Mouse (Mus musculus) cerebellum, adult 11 months (tissue): Measurements from ENCODE around the gene Dock10.
"Not testable (repeated sequence)": the region's sequence is repeated elsewhere in the genome, so short reads cannot be mapped to it uniquely, and the experiment has no call there.

Source experiments
- DNase-seq: peaks from one replicate; pipeline ENCODE4 v3.0.0; 2022

The Dock10 gene

DNA sequence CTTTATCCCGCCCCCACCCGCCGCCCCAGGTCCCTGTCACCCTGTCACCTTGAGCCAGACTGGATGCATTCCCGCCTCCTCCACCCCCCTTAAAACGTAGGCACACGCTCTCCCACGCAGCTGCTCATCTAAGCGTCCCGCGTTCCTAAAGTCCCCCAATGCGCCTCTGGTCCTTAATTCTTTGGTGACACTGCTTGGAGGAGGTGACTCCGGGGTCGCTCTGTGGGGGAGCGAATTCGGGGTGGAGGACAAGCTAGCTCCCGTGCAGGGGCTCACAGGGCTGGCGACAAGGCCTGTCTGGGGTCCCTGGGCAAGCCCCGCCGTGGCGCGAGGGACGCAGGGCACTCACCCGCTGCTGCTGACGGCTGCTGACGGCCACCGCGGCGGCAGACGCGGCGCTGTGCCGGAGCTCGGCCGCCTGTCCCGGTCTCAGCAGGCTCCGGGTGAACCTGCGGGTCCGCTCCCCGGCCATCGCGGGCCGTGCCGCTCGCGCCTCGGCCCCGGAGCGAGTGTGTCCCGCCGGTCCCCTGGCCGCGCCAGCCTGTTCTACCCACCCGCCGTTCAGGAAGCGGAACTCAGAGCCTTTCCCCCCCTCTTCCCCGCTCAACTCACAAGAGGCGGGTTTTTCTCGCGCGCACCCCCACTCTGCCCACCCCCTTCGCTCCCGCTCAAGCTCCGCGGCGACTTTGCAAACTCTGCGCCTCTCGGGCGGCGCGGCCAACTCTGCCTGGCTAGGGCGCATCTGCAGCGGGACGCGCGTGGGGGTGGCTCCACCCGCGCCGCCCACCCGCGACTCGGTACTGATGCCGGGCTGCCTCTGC lies at the start of gene Dock10:
Dock10 (minus strand) TSS at position 551 of the 821 bp plus-strand sequence.
- peak; percentile 2 for DNase-seq

DNA sequence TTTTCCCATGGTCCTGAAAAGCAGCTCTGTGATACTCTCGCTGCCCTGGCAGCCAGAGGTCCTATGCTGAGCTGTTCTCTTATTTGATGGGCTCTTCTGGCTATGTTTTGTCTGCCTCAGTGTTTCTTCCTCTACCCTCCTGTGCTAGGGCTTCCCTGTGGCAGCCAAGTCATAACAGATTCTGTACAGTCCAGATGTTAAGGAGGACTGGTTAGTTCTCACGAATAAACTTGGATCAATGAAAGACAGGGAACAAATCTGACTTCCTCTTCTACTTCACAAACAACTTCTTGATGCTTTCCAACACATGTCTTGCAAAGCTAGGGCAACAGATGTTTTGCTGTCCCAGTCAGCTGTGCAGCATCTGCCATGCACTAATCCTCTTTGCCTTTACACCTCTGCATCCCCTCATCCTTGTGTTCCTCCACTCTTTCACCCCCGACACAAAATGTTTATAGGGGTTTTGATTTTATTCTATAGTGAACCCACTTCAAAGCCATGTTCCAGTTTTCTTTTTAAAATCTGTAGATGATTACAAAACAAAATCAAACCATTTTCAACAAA lies 48.6 kb upstream of the Dock10 start:
- DNase-seq, result no peak

DNA sequence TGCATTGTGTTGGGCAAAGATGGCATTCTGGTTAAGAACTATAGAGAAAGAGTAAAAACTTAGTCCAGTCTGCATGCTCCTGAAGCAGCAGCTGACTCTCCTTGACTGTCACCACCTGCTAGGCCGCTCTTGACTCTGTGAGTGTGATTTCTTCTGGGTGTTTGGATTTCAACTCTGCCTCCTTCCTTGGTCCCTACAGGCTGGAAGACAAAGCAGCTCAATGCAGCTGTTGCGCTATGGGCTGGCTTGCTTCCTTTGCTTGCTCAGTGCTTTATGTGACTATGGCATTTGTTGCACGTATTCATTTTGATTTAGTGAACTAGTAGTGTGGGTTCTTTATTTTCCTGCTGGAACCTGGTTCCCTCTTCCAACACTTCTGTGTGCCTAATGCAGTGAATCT lies 43.7 kb upstream of the Dock10 start:
- DNase-seq, result no peak

DNA sequence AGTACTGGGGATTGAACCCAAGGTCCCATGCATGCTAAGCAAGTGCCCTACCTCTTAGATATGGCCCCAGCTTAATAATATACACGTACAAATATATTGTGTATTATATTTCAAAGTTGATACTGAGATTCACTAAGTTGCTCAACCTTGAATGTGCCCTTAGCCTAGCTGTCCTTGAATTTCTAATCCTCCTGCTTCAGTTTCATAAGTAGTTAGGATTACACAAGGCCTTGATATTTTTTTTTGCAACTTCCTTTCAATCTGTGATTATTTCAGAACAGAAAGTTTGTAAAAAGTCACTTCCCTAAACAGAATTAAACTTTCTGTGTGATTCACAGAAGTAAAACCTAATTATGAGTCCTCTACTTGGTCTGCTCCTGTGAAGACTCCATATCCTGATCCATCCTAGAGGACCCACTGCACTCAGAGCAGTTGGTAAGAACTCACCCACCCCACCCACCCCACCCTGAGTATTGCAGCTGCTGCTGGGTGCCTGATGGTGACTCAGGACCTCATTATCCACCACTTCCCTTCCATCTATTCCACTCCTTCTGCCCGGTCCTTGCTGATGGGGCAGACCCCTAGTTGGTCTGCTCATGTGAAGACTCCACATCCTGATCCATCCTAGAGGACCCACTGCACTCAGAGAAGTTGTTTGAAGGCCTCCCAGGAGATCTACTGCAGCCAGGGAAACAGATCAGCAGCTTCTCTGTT lies 26.9 kb upstream of the Dock10 start:
- no peak for DNase-seq

DNA sequence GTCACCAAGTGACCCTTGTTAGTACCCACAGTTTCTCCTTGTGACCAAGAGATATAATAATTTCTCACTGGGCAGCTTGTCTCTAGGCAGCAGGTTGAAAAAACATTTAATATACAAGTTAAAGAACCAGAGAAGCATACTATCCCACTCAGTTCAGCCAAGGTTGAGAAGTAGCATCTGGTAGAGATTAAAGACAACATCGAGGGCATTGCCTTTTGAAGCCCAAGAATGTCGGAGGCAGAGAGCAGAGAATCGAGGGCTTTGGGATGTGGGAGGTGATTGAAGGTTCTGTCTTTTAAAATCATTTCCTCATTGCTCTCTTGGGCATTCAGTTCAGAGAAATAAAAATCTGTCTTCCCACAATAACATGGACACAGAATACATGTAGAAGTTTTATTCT lies 25.8 kb upstream of the Dock10 start:
- DNase-seq, result no peak

DNA sequence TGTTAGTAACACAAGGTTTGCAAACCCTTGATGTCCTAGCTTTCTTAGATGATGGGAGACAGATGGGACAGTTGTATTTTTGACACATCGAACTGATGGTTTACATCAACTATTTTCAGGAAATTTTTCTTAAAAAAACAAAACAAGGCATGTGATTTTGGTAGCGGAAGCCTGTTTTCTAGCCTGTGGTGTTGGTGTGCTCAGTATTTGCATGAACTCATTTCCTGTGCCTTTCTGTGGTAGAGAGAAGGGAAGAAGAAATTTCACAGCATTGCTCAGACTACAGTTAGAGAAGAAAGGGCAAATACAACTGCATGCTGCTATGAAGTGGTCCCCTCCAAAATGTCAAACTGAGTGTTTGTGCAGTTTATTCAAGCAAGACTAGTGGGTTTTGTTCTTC lies 7.2 kb upstream of the Dock10 start:
- no peak for DNase-seq

DNA sequence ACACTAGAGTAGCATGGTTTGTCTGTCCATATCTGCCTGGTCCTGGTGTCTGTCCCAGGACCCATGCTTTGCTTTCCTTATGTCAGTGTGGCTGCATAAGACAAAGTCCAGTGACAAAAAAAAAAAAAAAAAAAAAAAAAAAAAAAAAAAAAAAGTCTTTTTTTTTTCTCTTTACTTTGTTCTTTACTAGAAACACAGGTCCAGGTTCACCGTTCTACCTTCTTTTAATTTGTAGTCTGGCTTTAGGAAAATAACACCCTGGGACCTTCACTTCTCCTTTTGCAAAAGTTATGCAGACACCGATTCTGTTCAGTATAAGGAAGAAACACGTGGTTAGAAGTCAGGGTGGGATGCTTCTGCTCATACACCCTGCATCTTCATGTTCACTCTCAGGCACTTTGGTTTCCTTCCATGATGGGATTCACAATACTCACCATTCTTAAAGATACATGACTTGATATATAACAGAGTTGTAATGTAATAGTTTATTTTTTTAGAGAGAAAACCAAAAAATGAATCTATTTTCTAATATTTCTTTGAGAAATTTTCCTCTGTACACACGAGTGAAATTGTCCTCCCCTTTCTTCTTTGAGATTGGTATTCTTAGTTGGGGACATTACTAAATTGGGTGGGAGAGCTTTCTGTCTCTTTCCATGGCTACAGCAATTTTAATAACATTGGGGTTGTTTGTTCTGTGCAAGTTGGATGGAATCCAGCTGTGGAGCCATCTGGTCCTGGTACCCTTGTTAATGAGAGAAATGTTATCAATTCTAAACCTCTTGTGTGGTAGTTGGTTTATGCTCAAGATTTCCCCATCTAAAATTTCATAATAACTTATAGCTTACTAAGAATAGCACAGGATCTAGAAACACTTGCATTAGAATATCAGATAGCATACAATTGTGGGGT lies 5.0 kb upstream of the Dock10 start:
- no peak for DNase-seq

DNA sequence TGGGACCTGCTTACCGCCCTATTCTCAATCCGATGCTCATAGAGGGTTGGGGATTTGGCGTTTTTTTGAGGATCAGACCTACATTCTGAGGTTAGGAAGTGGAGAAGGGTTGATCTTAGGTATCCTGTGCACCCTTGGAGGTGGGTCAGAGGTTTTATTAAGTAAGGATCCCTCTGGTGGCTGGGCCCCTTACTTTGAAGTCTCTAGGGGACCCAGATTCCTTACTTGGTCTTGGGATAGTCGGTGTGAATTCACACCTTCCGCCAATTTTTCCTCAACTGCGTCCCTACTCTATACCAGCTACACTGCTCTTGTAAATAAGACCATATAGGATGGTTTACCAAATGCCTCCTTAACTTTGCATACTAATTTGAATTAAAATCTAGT lies 464 bp upstream of the Dock10 start:
- DNase-seq, result no peak

DNA sequence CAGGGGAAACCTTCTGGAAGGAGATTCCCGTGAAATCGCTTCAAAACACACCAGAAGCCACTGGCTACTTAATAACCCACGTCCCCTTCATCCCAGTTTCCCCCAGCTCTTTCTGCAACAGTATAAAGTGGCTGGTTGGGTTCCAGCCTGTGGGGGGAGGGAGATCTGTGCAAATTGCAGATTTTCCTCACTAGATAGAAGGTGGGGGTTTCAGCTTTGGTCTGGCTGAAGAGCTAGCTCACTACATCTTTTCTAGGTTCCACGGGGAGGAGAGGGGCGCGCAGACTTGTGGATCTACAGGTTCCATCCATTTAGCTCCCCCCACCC lies 714 bp downstream of the Dock10 start:
- DNase-seq, result no peak

DNA sequence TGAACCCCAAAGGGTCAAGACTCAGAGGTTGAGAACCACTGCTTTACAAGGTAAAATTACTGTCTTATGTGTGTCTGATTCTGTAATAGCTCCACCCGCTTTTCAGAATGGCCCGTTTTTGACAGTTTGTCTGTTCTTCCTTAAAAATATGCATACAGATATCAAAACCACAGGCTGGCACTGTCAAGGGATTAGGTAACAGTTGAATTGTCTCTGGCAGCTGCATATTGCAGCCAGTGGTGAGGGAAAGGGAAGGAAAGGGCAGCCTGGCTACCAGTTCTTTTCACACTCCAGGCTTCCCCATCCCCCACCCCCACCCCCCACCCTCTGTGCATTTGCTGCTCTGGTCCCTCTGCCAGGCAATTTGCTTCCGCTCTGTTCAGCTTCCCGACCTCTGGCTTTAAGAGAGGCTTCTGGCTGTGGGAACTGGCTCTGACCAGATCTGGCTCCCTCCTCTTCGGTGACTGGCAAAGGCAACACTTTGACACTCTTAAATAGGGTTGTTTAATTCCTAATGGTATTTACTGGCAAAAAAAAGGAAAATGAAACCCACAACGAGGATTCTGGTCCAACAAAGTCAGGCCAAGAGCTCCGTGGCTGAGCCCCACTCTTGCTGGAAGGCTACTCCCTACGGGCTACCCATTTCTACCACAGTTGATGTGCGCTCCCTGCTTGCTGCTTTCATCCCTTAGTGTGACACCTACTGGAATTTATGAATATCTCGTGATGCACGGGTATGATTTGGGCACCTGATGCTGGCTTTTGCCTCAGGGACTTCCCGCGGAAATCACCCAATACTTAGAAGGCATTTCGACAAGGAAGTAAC lies 1.3 kb downstream of the Dock10 start:
- no peak for DNase-seq

DNA sequence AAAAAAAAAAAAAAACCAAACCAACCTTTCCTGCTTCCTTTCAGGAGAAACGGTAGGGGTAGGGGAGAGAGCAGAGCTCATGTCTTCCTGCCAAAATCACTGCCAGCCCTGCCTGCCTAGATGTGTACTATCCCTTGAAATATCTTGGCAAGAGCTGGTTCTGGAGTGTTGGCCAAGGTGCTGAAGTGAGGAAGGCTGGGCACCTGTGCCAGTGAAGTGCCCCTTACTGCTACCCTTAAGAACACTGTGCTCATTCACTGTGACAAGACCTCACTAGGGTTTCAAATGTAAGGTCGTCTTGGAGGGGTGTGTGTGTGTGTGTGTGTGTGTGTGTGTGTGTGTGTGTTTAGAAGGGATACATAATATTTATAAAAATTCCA lies 2.3 kb downstream of the Dock10 start:
- DNase-seq, result no peak

DNA sequence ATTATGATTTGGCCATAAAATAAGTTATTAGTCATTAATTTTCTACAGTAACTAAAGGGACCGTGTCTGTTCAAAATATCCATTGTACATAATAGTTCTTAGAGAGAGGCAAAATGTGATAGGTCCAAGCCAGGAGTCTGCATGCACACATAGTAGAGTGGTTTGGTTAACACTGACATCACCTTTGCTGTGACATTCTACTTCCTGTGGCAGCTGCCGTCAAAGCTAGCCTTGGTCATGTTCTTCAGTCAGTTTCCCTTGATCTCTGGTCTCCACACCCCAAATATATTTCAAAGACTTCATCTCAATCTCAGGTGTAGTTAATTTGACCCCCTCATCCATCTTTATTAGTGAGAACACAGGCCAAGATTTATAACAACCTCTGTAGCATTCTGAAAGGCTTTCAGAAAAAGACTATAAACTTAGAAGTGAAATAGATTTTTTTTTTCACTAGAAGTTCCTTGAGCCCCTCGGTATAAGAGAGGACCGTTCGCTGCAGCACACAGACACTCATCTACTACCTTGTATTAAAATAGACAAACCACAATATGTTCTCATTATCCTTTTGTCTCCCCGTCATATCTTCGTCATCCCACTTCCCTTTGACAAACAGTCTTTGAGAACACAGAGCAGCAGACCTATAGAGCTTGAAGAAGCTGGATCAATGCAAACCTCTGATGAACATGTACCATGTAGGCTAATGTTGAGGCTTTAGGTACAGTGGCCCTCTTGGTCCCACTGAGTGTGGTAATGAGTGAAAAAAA lies 2.8 kb downstream of the Dock10 start:
- no peak for DNase-seq

DNA sequence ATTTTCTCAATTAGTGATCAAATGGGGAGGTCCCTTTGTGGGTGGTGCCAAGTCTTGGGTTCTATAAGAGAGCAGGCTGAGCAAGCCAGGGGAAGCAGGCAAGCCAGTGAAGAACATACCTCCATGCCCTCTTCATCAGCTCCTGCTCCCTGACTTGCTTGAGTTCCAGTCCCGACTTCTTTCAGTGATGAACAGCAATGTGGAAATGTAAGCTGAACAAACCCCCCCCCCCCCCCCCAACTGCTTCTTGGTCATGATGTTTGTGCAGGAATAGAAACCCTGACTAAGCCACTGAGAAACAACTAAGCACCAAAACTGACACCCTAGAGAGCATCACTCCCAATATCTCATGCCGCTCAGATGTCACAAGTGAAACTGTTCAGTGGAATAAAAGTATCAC lies 9.2 kb downstream of the Dock10 start:
- not testable (repeated sequence) for DNase-seq

DNA sequence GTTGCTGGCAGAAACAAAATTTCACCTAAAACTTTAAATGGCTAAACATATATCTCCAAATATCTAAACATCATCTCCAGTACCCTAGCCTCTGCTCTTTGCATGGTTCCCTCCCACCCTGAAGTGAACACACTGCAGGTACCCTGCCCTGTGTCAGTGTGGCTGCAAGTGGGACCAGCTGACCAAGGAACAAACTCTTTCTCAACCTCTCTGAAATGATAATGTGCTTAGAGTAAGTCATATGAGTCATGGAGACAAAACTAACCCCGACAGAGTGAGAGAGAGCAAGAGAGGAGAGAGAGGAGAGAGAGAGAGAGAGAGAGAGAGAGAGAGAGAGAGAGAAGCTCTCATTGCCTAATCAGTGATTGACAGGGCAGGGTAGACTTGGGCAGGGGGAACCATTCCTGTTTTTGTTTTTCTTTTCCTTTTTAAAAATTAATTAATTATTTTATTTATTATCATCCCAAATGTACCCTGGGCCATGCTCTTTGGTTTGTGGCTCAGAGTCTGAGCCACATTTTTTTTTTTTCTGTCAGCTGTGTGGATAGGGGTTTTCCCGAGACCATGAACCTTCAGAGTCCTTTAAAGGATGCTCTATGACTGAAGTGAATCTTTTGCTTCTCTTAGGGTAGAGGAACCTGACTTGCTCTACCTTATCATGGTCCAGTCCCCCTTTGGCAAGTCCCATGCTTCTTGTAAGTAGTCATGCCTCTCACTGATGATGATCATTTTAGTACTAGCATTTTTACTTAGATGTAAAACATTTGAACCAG lies 11.4 kb downstream of the Dock10 start:
- no peak for DNase-seq

DNA sequence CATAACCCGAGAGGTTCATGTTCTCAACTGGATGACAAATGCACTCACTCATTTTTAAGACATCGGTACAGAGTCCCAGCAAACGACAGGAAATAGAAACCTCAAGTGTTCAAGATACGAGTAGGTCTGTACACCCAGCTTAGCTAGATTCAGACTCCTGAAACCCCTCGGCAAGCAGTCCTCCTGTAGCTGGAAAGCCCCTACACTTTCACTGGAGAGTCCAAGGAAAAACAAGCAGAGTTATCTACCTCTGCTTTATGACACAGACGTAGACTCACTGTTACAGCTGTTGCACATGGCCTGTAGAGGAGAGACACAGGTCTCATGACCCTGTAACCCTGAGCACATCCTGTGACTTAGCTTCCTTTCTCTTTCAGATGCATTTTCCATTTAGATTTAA lies 12.1 kb downstream of the Dock10 start:
- no peak for DNase-seq

DNA sequence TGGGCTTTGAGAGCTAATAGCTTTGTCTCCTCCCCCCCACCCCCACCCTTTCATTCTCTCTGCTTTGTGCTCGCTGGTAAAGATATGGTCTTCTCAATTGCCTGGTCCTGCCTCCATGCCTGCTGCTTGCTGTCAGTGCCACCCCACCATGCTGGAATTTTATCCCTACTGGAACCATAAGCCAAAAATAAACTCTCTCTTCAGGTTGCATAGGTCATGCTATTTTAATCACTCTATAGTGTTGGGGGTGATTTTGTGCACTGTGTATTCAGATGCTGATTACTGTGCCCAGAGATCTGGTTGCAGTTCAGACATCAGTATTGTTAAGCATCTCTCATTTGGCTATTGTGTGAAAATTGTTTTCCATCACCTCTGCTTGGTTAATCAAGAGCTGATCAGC lies 18.9 kb downstream of the Dock10 start:
- DNase-seq, result no peak

DNA sequence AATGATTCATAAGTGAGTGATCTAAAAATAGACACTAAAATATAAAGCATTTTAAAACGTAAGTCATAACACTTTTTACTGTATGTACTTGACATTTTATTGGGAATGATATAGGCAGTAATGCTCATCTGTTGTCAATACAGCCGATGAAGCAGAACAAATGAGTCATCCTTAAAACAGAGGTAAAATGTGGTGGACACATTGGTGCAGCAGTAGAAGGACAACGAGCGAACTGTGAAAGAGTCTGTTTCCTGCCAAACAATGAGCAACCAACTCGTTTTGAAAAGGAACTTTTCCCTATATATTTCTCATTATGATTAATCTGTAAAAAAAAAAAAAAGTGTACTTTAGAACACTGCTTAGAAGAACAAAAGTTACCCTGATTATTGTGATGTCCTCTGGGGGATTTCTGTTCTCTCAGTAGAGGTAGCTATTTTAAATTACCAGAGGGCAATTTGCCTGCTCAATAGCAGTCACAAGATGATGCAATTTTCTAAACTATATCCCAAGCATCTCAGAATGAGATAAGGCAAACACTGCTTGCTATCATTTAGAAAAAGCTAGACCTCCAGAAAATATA lies 20.4 kb downstream of the Dock10 start:
- DNase-seq, result no peak

DNA sequence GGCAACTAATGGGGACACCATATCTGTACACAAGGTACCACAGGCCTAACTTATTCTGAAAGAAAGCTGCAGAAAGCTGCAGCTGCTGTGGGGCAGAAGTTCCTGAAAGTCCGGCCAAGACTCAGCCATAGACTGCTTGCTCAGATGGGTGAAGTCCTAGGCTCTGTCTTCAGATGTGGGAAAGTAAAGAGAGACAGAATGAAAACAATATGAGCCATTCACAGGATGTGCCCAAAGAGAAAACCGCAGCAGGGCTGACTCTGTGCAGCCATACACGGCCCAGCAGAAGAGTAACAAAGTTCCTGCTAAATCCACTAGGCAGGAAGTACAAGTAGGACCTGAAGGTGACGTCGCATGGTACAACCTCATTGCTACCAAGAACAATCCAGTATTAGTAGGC lies 27.7 kb downstream of the Dock10 start:
- DNase-seq, result no peak

DNA sequence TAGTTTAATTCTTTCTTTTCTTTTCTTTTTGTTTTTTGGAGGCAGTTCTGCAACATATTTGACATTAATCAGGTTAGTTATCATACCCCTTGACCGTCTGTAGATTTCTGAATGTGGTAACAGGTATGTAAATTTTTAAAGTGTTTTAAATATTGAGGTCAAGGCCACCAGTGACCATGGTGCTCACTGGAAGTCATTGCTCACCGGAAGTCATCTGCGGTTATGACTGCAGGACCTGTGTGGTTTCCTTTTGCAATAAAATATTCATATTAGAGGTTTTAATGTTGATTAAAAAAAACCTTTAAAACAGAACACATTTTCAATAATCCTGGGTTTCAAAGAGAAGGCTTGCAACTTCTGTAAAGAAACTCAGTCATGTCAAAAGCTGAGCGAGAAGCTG lies 28.2 kb downstream of the Dock10 start:
- DNase-seq, result no peak

DNA sequence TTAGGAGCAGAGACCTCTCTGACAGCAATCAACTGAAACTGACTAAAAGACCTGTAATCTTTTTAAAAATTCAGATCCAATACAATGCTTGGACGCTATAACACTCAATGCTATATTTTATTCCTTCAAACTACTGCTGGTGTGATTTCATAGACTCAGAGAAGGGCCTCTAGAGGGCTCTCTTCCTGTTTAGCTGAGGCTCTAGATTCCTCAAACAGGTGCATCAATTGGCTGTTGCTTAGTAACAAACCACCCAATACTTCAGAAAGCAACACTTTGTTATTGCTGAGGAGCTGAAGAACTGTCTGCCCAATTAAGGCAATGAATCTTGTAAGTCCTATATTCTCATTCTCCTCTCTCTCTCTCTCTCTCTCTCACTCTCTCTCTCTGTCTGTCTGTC lies 30.1 kb downstream of the Dock10 start:
- DNase-seq, result no peak
